Mouse (Mus musculus) 3T3-L1 (cell line): ENCODE results near the gene Usp6nl.

ENCODE experiments used
- DNase-seq: peaks from one replicate; pipeline ENCODE4 v3.0.0-alpha.2; 2015; ENCODE audit warnings: low read depth, low spot score

Gene Usp6nl

GRCm38 (mm10) chr2:6367497-6367896 lies 45.0 kb downstream of the Usp6nl start:
- DNase-seq, result no peak

- DNase-seq, result no peak
These were observed 51.7 kb downstream of the Usp6nl start for GRCm38 (mm10) chr2:6374216-6374615.

GRCm38 (mm10) chr2:6376071-6376470 lies 53.6 kb downstream of the Usp6nl start:
- no peak for DNase-seq

- DNase-seq, result no peak
These were observed 54.5 kb downstream of the Usp6nl start for GRCm38 (mm10) chr2:6376941-6377340.

- DNase-seq, result peak; percentile 89
These were observed 56.2 kb downstream of the Usp6nl start for GRCm38 (mm10) chr2:6378590-6379205.

GRCm38 (mm10) chr2:6379731-6380212 lies 57.3 kb downstream of the Usp6nl start:
- peak; percentile 88 for DNase-seq

GRCm38 (mm10) chr2:6380401-6380800 lies 57.9 kb downstream of the Usp6nl start:
- DNase-seq, result no peak

- DNase-seq, result no peak
These were observed 62.1 kb downstream of the Usp6nl start for GRCm38 (mm10) chr2:6384407-6385146.

GRCm38 (mm10) chr2:6389162-6389561 lies 66.7 kb downstream of the Usp6nl start:
- no peak for DNase-seq

- DNase-seq, result no peak
These were observed 68.8 kb downstream of the Usp6nl start for GRCm38 (mm10) chr2:6391261-6391660.

- DNase-seq, result no peak
These were observed 69.5 kb downstream of the Usp6nl start for GRCm38 (mm10) chr2:6391940-6392339.

- DNase-seq, result no peak
These were observed 73.6 kb downstream of the Usp6nl start for GRCm38 (mm10) chr2:6395851-6396625.

GRCm38 (mm10) chr2:6396626-6397146 lies 74.2 kb downstream of the Usp6nl start:
- DNase-seq, result no peak

- no peak for DNase-seq
These were observed 74.7 kb downstream of the Usp6nl start for GRCm38 (mm10) chr2:6397166-6397565.

GRCm38 (mm10) chr2:6398826-6399225 lies 76.4 kb downstream of the Usp6nl start:
- no peak for DNase-seq

GRCm38 (mm10) chr2:6401039-6401438 lies 78.6 kb downstream of the Usp6nl start:
- DNase-seq, result no peak

- no peak for DNase-seq
These were observed 80.9 kb downstream of the Usp6nl start for GRCm38 (mm10) chr2:6403375-6403774.

- DNase-seq, result no peak
These were observed 81.5 kb downstream of the Usp6nl start for GRCm38 (mm10) chr2:6403991-6404390.

GRCm38 (mm10) chr2:6404627-6405026 lies 82.2 kb downstream of the Usp6nl start:
- DNase-seq, result no peak

- DNase-seq, result peak; percentile 87
These were observed 82.9 kb downstream of the Usp6nl start for GRCm38 (mm10) chr2:6405059-6406033.

- no peak for DNase-seq
These were observed 85.2 kb downstream of the Usp6nl start for GRCm38 (mm10) chr2:6407711-6408110.
